Mouse (Mus musculus): ENCODE measurements at regions not wholly inside any gene's neighbourhood (a gene's known extent, or its start where the extent isn't known, plus 50 kb on each side); places are given as distances from the start of the nearest gene placed in this dataset.

GRCm38 (mm10) chr1:119108578-119108977 is 55.2 kb upstream of the Gli2 start:
- H3K27ac ChIP-seq (ENCODE audit: control insufficient read depth, insufficient read depth, low read depth, low read length) = no peak overlapping the region
- H3K4me3 ChIP-seq (ENCODE audit: control insufficient read depth, low read depth, low read length) = no peak overlapping the region
- H3K36me3 ChIP-seq (ENCODE audit: control insufficient read depth, insufficient read depth, low read length) = no peaks in the 10 kb centered on the region
- H3K27me3 ChIP-seq (ENCODE audit: control insufficient read depth, insufficient read depth, low read length) = no peaks in the 10 kb centered on the region
- no peaks in the 10 kb centered on the region for H3K4me1 ChIP-seq (ENCODE audit: control insufficient read depth, insufficient read depth, low read length)
- no peak for TF ChIP-seq POLR2A (IDR thresholded peaks at IDR 0.05; ENCODE audit: control insufficient read depth, low read depth, low read length)
- TF ChIP-seq CTCF (IDR thresholded peaks at IDR 0.05; ENCODE audit: control insufficient read depth, insufficient read depth, insufficient replicate concordance, low read depth, low read length) = no peak

GRCm38 (mm10) chr1:119106246-119106975 is 53.0 kb upstream of the Gli2 start:
- no peaks in the 10 kb centered on the region for H3K4me1 ChIP-seq (ENCODE audit: control insufficient read depth, insufficient read depth, low read length)
- H3K27ac ChIP-seq (ENCODE audit: control insufficient read depth, insufficient read depth, low read depth, low read length) = no peak overlapping the region
- H3K4me3 ChIP-seq (ENCODE audit: control insufficient read depth, low read depth, low read length) = no peak overlapping the region
- no peaks in the 10 kb centered on the region for H3K27me3 ChIP-seq (ENCODE audit: control insufficient read depth, insufficient read depth, low read length)
- no peak for TF ChIP-seq POLR2A (IDR thresholded peaks at IDR 0.05; ENCODE audit: control insufficient read depth, low read depth, low read length)
- no peak for TF ChIP-seq CTCF (IDR thresholded peaks at IDR 0.05; ENCODE audit: control insufficient read depth, insufficient read depth, insufficient replicate concordance, low read depth, low read length)
- no peaks in the 10 kb centered on the region for H3K36me3 ChIP-seq (ENCODE audit: control insufficient read depth, insufficient read depth, low read length)
